Mouse (Mus musculus): ENCODE results near the gene Thra. TPM values are rescaled to one million over a fixed set of nuclear protein-coding genes. Genes with fewer than 3 reads are reported as not detected.
"Not testable (repeated sequence)": the region's sequence is repeated elsewhere in the genome, so short reads cannot be mapped to it uniquely, and the experiment has no call there.

The Thra gene
- polyA plus RNA-seq, 1 experiment from 2014 or later, result 41.4 TPM

GRCm38 (mm10) chr11:98711046-98711434 lies 29.4 kb upstream of the Thra start:
- H3K9ac ChIP-seq (ENCODE audit: low read depth, low read length), result no peak overlapping the region
- no peaks in the 10 kb centered on the region for H3K27me3 ChIP-seq (ENCODE audit: control insufficient read depth, insufficient read depth, low read length)
- no peak overlapping the region for H3K4me3 ChIP-seq (ENCODE audit: low read depth, low read length)
- H3K9me3 ChIP-seq (ENCODE audit: control insufficient read depth, low read length), result no peaks in the 10 kb centered on the region
- ATAC-seq (ENCODE audit: low FRiP score) (no peak), DNase-seq (ENCODE audit: low spot score) (no peak)
- no peaks in the 10 kb centered on the region for H3K4me1 ChIP-seq (replicated peaks; ENCODE audit: control insufficient read depth, insufficient read depth, low read length)
- peaks cover 2% of the 10 kb centered on the region for H3K36me3 ChIP-seq (ENCODE audit: control insufficient read depth, insufficient read depth, low read length)
- H3K27ac ChIP-seq (ENCODE audit: low read depth, low read length), result no peak overlapping the region
- 71% methylated on average over 4 of the region's 4 CpGs for WGBS
- no peak overlapping the region for H3K4me2 ChIP-seq (replicated peaks; ENCODE audit: low read depth, low read length)

- H3K9me3 ChIP-seq (ENCODE audit: control insufficient read depth, low read length); H3K4me1 ChIP-seq (replicated peaks; ENCODE audit: control insufficient read depth, insufficient read depth, low read length); DNase-seq (ENCODE audit: low spot score); H3K4me2 ChIP-seq (replicated peaks; ENCODE audit: low read depth, low read length); H3K36me3 ChIP-seq (ENCODE audit: control insufficient read depth, insufficient read depth, low read length); ATAC-seq (ENCODE audit: low FRiP score); H3K27me3 ChIP-seq (ENCODE audit: control insufficient read depth, insufficient read depth, low read length); H3K27ac ChIP-seq (ENCODE audit: low read depth, low read length); H3K9ac ChIP-seq (ENCODE audit: low read depth, low read length); H3K4me3 ChIP-seq (ENCODE audit: low read depth, low read length): not testable (repeated sequence)
- WGBS, result 92% methylated on average over 5 of the region's 6 CpGs
Measured at GRCm38 (mm10) chr11:98712009-98712408, 28.4 kb upstream of the Thra start.

GRCm38 (mm10) chr11:98713703-98714102 lies 26.7 kb upstream of the Thra start:
- 88% methylated on average over 12 of the region's 12 CpGs for WGBS
- no peaks in the 10 kb centered on the region for H3K4me1 ChIP-seq (replicated peaks; ENCODE audit: control insufficient read depth, insufficient read depth, low read length)
- H3K9me3 ChIP-seq (ENCODE audit: control insufficient read depth, low read length), result no peaks in the 10 kb centered on the region
- no peak for DNase-seq (ENCODE audit: low spot score)
- H3K36me3 ChIP-seq (ENCODE audit: control insufficient read depth, insufficient read depth, low read length), result peaks cover 2% of the 10 kb centered on the region; the same call in 1 of the 2 replicates
- no peaks in the 10 kb centered on the region for H3K27me3 ChIP-seq (ENCODE audit: control insufficient read depth, insufficient read depth, low read length)
- no peak for ATAC-seq (ENCODE audit: low FRiP score)
- no peak overlapping the region for H3K27ac ChIP-seq (ENCODE audit: low read depth, low read length)
- no peak overlapping the region for H3K4me3 ChIP-seq (ENCODE audit: low read depth, low read length)
- H3K4me2 ChIP-seq (replicated peaks; ENCODE audit: low read depth, low read length), result no peak overlapping the region
- no peak overlapping the region for H3K9ac ChIP-seq (ENCODE audit: low read depth, low read length)

DNA sequence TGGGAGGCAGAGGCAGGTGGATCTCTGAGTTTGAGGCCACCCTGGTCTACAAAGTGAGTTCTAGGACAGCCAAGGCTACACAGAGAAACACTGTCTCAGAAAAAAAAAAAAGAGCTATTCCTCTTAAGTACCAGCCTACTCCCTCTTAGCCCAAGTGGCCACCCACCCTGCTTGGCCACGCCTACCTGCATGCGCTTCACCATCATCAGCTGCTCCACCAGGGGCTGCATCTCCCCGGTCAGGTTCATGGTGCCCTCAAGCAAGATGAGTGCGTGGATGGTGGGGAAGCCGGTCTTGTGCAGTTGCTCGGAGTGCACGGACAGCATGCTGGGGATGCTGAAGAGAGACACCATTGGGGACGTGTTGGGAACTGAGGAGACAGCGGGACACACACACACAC lies 24.5 kb upstream of the Thra start:
- Histone ChIP-seq H3K9me3 (ENCODE audit: control insufficient read depth, low read length) (no peaks in the 10 kb centered on the region), H3K27ac (ENCODE audit: low read depth, low read length) (no peak overlapping the region), H3K4me2 (replicated peaks; ENCODE audit: low read depth, low read length) (no peak overlapping the region), H3K4me1 (replicated peaks; ENCODE audit: control insufficient read depth, insufficient read depth, low read length) (no peaks in the 10 kb centered on the region), H3K9ac (ENCODE audit: low read depth, low read length) (no peak overlapping the region), H3K36me3 (ENCODE audit: control insufficient read depth, insufficient read depth, low read length) (peaks cover 2% of the 10 kb centered on the region; the same call in 1 of the 2 replicates), H3K27me3 (ENCODE audit: control insufficient read depth, insufficient read depth, low read length) (no peaks in the 10 kb centered on the region), H3K4me3 (ENCODE audit: low read depth, low read length) (no peak overlapping the region)
- no peak for ATAC-seq (ENCODE audit: low FRiP score)
- no peak for DNase-seq (ENCODE audit: low spot score)
- WGBS, result 94% methylated on average over 9 of the region's 9 CpGs

DNA sequence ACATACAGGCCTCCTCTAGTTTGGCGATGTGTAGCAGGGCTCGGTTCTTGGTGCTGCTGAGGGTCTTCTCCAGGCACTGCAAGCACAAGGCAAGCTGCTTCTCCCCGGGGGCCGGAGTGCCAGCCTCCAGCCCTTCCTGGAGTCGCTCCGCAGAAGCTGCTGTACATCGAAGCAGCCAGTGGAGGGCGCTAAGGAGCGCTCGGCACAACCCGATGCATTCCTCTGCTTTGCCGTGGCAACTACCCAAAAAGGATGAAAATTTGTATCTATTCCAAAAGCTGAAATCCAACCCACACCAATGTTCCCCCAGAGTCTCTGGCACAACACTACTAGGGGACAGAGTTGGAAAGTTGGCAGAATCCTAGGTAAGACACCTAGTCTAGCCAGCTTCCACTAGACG lies 22.5 kb upstream of the Thra start:
- no peaks in the 10 kb centered on the region for H3K27me3 ChIP-seq (ENCODE audit: control insufficient read depth, insufficient read depth, low read length)
- no peak overlapping the region for H3K4me2 ChIP-seq (replicated peaks; ENCODE audit: low read depth, low read length)
- no peak overlapping the region for H3K4me3 ChIP-seq (ENCODE audit: low read depth, low read length)
- 18% methylated on average over 13 of the region's 13 CpGs for WGBS
- H3K9ac ChIP-seq (ENCODE audit: low read depth, low read length), result no peak overlapping the region
- ATAC-seq (ENCODE audit: low FRiP score), result no peak
- DNase-seq (ENCODE audit: low spot score), result peak; percentile 80
- H3K9me3 ChIP-seq (ENCODE audit: control insufficient read depth, low read length), result no peaks in the 10 kb centered on the region
- H3K36me3 ChIP-seq (ENCODE audit: control insufficient read depth, insufficient read depth, low read length), result no peaks in the 10 kb centered on the region
- H3K27ac ChIP-seq (ENCODE audit: low read depth, low read length), result no peak overlapping the region
- no peaks in the 10 kb centered on the region for H3K4me1 ChIP-seq (replicated peaks; ENCODE audit: control insufficient read depth, insufficient read depth, low read length)

GRCm38 (mm10) chr11:98720756-98721155 lies 19.7 kb upstream of the Thra start:
- Histone ChIP-seq H3K4me2 (replicated peaks; ENCODE audit: low read depth, low read length) (no peak overlapping the region), H3K9me3 (ENCODE audit: control insufficient read depth, low read length) (no peaks in the 10 kb centered on the region), H3K4me3 (ENCODE audit: low read depth, low read length) (no peak overlapping the region), H3K9ac (ENCODE audit: low read depth, low read length) (no peak overlapping the region), H3K27ac (ENCODE audit: low read depth, low read length) (no peak overlapping the region), H3K36me3 (ENCODE audit: control insufficient read depth, insufficient read depth, low read length) (no peaks in the 10 kb centered on the region; the same call in 1 of the 2 replicates), H3K4me1 (replicated peaks; ENCODE audit: control insufficient read depth, insufficient read depth, low read length) (no peaks in the 10 kb centered on the region), H3K27me3 (ENCODE audit: control insufficient read depth, insufficient read depth, low read length) (no peaks in the 10 kb centered on the region)
- 76% methylated on average over 2 of the region's 2 CpGs for WGBS
- ATAC-seq (ENCODE audit: low FRiP score) (no peak), DNase-seq (ENCODE audit: low spot score) (no peak)

- Histone ChIP-seq H3K4me3 (ENCODE audit: low read depth, low read length) (no peak overlapping the region), H3K9me3 (ENCODE audit: control insufficient read depth, low read length) (no peaks in the 10 kb centered on the region), H3K4me1 (replicated peaks; ENCODE audit: control insufficient read depth, insufficient read depth, low read length) (no peaks in the 10 kb centered on the region), H3K9ac (ENCODE audit: low read depth, low read length) (no peak overlapping the region), H3K27ac (ENCODE audit: low read depth, low read length) (no peak overlapping the region), H3K4me2 (replicated peaks; ENCODE audit: low read depth, low read length) (no peak overlapping the region), H3K36me3 (ENCODE audit: control insufficient read depth, insufficient read depth, low read length) (no peaks in the 10 kb centered on the region; the same call in 1 of the 2 replicates), H3K27me3 (ENCODE audit: control insufficient read depth, insufficient read depth, low read length) (no peaks in the 10 kb centered on the region)
- WGBS, result 75% methylated on average over 24 of the region's 24 CpGs
- ATAC-seq (ENCODE audit: low FRiP score), result no peak
- DNase-seq (ENCODE audit: low spot score), result no peak
Measured at GRCm38 (mm10) chr11:98721458-98722226, 18.8 kb upstream of the Thra start.

GRCm38 (mm10) chr11:98723098-98723497 lies 17.3 kb upstream of the Thra start:
- DNase-seq (ENCODE audit: low spot score) (no peak), ATAC-seq (ENCODE audit: low FRiP score) (no peak)
- Histone ChIP-seq H3K27me3 (ENCODE audit: control insufficient read depth, insufficient read depth, low read length) (no peaks in the 10 kb centered on the region), H3K27ac (ENCODE audit: low read depth, low read length) (no peak overlapping the region), H3K9ac (ENCODE audit: low read depth, low read length) (no peak overlapping the region), H3K9me3 (ENCODE audit: control insufficient read depth, low read length) (no peaks in the 10 kb centered on the region), H3K4me1 (replicated peaks; ENCODE audit: control insufficient read depth, insufficient read depth, low read length) (no peaks in the 10 kb centered on the region), H3K4me3 (ENCODE audit: low read depth, low read length) (no peak overlapping the region), H3K4me2 (replicated peaks; ENCODE audit: low read depth, low read length) (no peak overlapping the region), H3K36me3 (ENCODE audit: control insufficient read depth, insufficient read depth, low read length) (no peaks in the 10 kb centered on the region; the same call in 1 of the 2 replicates)
- WGBS, result 82% methylated on average over 7 of the region's 7 CpGs

DNA sequence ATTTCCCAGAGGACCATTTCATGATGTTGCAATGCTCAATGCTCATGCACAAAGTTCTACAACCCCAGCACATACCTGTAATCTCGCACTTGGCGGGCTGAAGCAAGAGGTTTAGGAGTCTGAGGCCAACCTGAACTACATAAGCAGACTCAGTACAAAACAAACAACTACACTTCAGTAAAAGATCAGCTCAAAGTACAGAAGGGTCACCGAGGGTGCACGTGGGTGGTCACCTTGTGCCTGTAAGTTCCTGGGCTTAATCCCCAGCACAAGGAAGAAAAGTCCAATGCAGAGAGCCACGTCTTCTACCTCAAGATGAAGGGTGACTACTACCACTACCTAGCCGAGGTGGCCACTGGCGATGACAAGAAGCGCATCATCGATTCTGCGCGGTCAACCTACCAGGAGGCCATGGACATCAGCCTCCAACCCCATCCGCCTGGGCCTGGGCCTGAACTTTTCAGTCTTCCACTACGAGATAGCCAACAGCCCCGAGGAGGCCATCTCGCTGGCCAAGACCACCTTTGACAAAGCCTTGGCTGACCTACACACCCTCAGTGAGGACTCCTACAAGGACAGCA lies 14.4 kb upstream of the Thra start:
- no peak for ATAC-seq (ENCODE audit: low FRiP score)

More for the DNA sequence above, 14.4 kb upstream of the Thra start:
- H3K9me3 ChIP-seq (ENCODE audit: control insufficient read depth, low read length), result no peaks in the 10 kb centered on the region
- H3K9ac ChIP-seq (ENCODE audit: low read depth, low read length), result no peak overlapping the region
- DNase-seq (ENCODE audit: low spot score), result no peak
- H3K27ac ChIP-seq (ENCODE audit: low read depth, low read length), result no peak overlapping the region
- H3K36me3 ChIP-seq (ENCODE audit: control insufficient read depth, insufficient read depth, low read length), result no peaks in the 10 kb centered on the region; the same call in 1 of the 2 replicates
- no peaks in the 10 kb centered on the region for H3K4me1 ChIP-seq (replicated peaks; ENCODE audit: control insufficient read depth, insufficient read depth, low read length)
- WGBS, result 93% methylated on average over 15 of the region's 15 CpGs
- no peak overlapping the region for H3K4me3 ChIP-seq (ENCODE audit: low read depth, low read length)
- no peak overlapping the region for H3K4me2 ChIP-seq (replicated peaks; ENCODE audit: low read depth, low read length)
- no peaks in the 10 kb centered on the region for H3K27me3 ChIP-seq (ENCODE audit: control insufficient read depth, insufficient read depth, low read length)

Data from hindbrain, embryonic 11.5 days (tissue).